Mouse (Mus musculus): Measurements from ENCODE around the gene Prkch. TPM values are rescaled to one million over a fixed set of nuclear protein-coding genes. Genes with fewer than 3 reads are reported as not detected.
A peak's percentile ranks its signal among the peaks of the same experiment; 100 is the strongest.

Prkch gene
- polyA plus RNA-seq, 1 experiment from 2014 or later = 14.3 TPM

GRCm38 (mm10) chr12:73779332-73780231 lies 195.0 kb downstream of the Prkch start:
- Histone ChIP-seq H3K36me3 (no peaks in the 10 kb centered on the region), H3K4me3 (no peak overlapping the region), H3K4me2 (replicated peaks) (no peak overlapping the region), H3K9ac (no peak overlapping the region), H3K27ac (no peak overlapping the region), H3K27me3 (replicated peaks) (no peaks in the 10 kb centered on the region; the same call in 1 of the 2 replicates), H3K4me1 (0 out of 2 replicates have a peak, but pooled peaks cover 3% of the 10 kb centered on the region), H3K9me3 (no peaks in the 10 kb centered on the region)
- no peak for ATAC-seq (ENCODE audit: low FRiP score, low read depth)
- WGBS = 58% methylated on average over 13 of the region's 13 CpGs

GRCm38 (mm10) chr12:73781425-73782032 lies 196.9 kb downstream of the Prkch start:
- Histone ChIP-seq H3K9me3 (no peaks in the 10 kb centered on the region), H3K27me3 (replicated peaks) (no peaks in the 10 kb centered on the region; the same call in 1 of the 2 replicates), H3K4me2 (replicated peaks) (no peak overlapping the region), H3K9ac (no peak overlapping the region), H3K4me1 (0 out of 2 replicates have a peak, but pooled peaks cover 3% of the 10 kb centered on the region), H3K27ac (no peak overlapping the region), H3K36me3 (no peaks in the 10 kb centered on the region), H3K4me3 (no peak overlapping the region)
- WGBS = 83% methylated on average over 6 of the region's 6 CpGs
- ATAC-seq (ENCODE audit: low FRiP score, low read depth) = no peak

GRCm38 (mm10) chr12:73786909-73787308 lies 202.3 kb downstream of the Prkch start:
- ATAC-seq (ENCODE audit: low FRiP score, low read depth) = no peak
- Histone ChIP-seq H3K9ac (no peak overlapping the region), H3K9me3 (no peaks in the 10 kb centered on the region), H3K4me1 (no peaks in the 10 kb centered on the region), H3K27me3 (replicated peaks) (no peaks in the 10 kb centered on the region), H3K4me3 (no peak overlapping the region), H3K4me2 (replicated peaks) (no peak overlapping the region), H3K36me3 (no peaks in the 10 kb centered on the region), H3K27ac (no peak overlapping the region)
- WGBS = 87% methylated on average over 8 of the region's 8 CpGs

GRCm38 (mm10) chr12:73788850-73789249 lies 204.3 kb downstream of the Prkch start:
- Histone ChIP-seq H3K4me3 (no peak overlapping the region), H3K27me3 (replicated peaks) (no peaks in the 10 kb centered on the region), H3K9ac (no peak overlapping the region), H3K9me3 (no peaks in the 10 kb centered on the region), H3K27ac (no peak overlapping the region), H3K4me2 (replicated peaks) (no peak overlapping the region), H3K36me3 (no peaks in the 10 kb centered on the region), H3K4me1 (peaks cover 2% of the 10 kb centered on the region)
- no peak for ATAC-seq (ENCODE audit: low FRiP score, low read depth)
- WGBS = 69% methylated on average over 3 of the region's 3 CpGs

GRCm38 (mm10) chr12:73790571-73791108 lies 206.0 kb downstream of the Prkch start:
- Histone ChIP-seq H3K27ac (no peak overlapping the region), H3K4me1 (peaks cover 7% of the 10 kb centered on the region), H3K4me3 (no peak overlapping the region), H3K36me3 (no peaks in the 10 kb centered on the region), H3K9me3 (no peaks in the 10 kb centered on the region), H3K27me3 (replicated peaks) (peaks cover 3% of the 10 kb centered on the region; the same call in 1 of the 2 replicates), H3K4me2 (replicated peaks) (no peak overlapping the region), H3K9ac (no peak overlapping the region)
- no peak for ATAC-seq (ENCODE audit: low FRiP score, low read depth)
- 68% methylated on average over 5 of the region's 5 CpGs for WGBS

- Histone ChIP-seq H3K27me3 (replicated peaks) (peaks cover 3% of the 10 kb centered on the region; the same call in 1 of the 2 replicates), H3K4me3 (no peak overlapping the region), H3K4me2 (replicated peaks) (no peak overlapping the region), H3K9ac (no peak overlapping the region), H3K36me3 (no peaks in the 10 kb centered on the region), H3K4me1 (peaks cover 7% of the 10 kb centered on the region), H3K9me3 (no peaks in the 10 kb centered on the region), H3K27ac (no peak overlapping the region)
- WGBS = 50% methylated on average over 13 of the region's 13 CpGs
- ATAC-seq (ENCODE audit: low FRiP score, low read depth) = no peak
These were observed 208.6 kb downstream of the Prkch start for GRCm38 (mm10) chr12:73793216-73793615.

- peaks cover 7% of the 10 kb centered on the region for H3K4me1 ChIP-seq
- H3K4me2 ChIP-seq (replicated peaks) = peak overlapping the region; percentile 27; the same call in 1 of the 2 replicates
- H3K27me3 ChIP-seq (replicated peaks) = peaks cover 3% of the 10 kb centered on the region; the same call in 1 of the 2 replicates
- H3K4me3 ChIP-seq = no peak overlapping the region
- H3K9me3 ChIP-seq = no peaks in the 10 kb centered on the region
- no peak for ATAC-seq (ENCODE audit: low FRiP score, low read depth)
- no peak overlapping the region for H3K27ac ChIP-seq
- H3K9ac ChIP-seq = no peak overlapping the region
- WGBS = 20% methylated on average over 5 of the region's 5 CpGs
- H3K36me3 ChIP-seq = no peaks in the 10 kb centered on the region
These were observed 209.1 kb downstream of the Prkch start for GRCm38 (mm10) chr12:73793744-73794143.

- no peaks in the 10 kb centered on the region for H3K36me3 ChIP-seq
- peaks cover 3% of the 10 kb centered on the region; the same call in 1 of the 2 replicates for H3K27me3 ChIP-seq (replicated peaks)
- WGBS = 32% methylated on average over 17 of the region's 17 CpGs
- H3K9me3 ChIP-seq = no peaks in the 10 kb centered on the region
- no peak overlapping the region for H3K9ac ChIP-seq
- peak overlapping the region; percentile 27 for H3K4me2 ChIP-seq (replicated peaks)
- H3K4me3 ChIP-seq = no peak overlapping the region
- peaks cover 7% of the 10 kb centered on the region for H3K4me1 ChIP-seq
- no peak overlapping the region for H3K27ac ChIP-seq
- no peak for ATAC-seq (ENCODE audit: low FRiP score, low read depth)
These were observed 209.7 kb downstream of the Prkch start for GRCm38 (mm10) chr12:73794151-73794883.

- 85% methylated on average over 5 of the region's 5 CpGs for WGBS
- Histone ChIP-seq H3K27ac (no peak overlapping the region), H3K4me2 (replicated peaks) (no peak overlapping the region), H3K36me3 (no peaks in the 10 kb centered on the region), H3K4me3 (no peak overlapping the region), H3K27me3 (replicated peaks) (no peaks in the 10 kb centered on the region), H3K9ac (no peak overlapping the region), H3K9me3 (no peaks in the 10 kb centered on the region), H3K4me1 (no peaks in the 10 kb centered on the region)
- ATAC-seq (ENCODE audit: low FRiP score, low read depth) = no peak
These were observed 215.1 kb downstream of the Prkch start for GRCm38 (mm10) chr12:73799671-73800070.

GRCm38 (mm10) chr12:73800886-73801285 lies 216.3 kb downstream of the Prkch start:
- Histone ChIP-seq H3K27me3 (replicated peaks) (no peaks in the 10 kb centered on the region), H3K27ac (no peak overlapping the region), H3K9me3 (no peaks in the 10 kb centered on the region), H3K36me3 (no peaks in the 10 kb centered on the region), H3K9ac (no peak overlapping the region), H3K4me1 (no peaks in the 10 kb centered on the region), H3K4me2 (replicated peaks) (no peak overlapping the region), H3K4me3 (no peak overlapping the region)
- WGBS = 60% methylated on average over 3 of the region's 3 CpGs
- no peak for ATAC-seq (ENCODE audit: low FRiP score, low read depth)

GRCm38 (mm10) chr12:73801845-73802244 lies 217.2 kb downstream of the Prkch start:
- no peak for ATAC-seq (ENCODE audit: low FRiP score, low read depth)
- H3K27ac ChIP-seq = no peak overlapping the region
- no peaks in the 10 kb centered on the region for H3K27me3 ChIP-seq (replicated peaks)
- no peak overlapping the region for H3K9ac ChIP-seq
- no peaks in the 10 kb centered on the region for H3K9me3 ChIP-seq
- no peak overlapping the region for H3K4me2 ChIP-seq (replicated peaks)
- no peaks in the 10 kb centered on the region for H3K36me3 ChIP-seq
- H3K4me3 ChIP-seq = no peak overlapping the region
- 93% methylated on average over 8 of the region's 8 CpGs for WGBS
- no peaks in the 10 kb centered on the region for H3K4me1 ChIP-seq
